Mouse (Mus musculus): ENCODE data around the gene Slit3.

- TF ChIP-seq POLR2A (IDR thresholded peaks at IDR 0.05; ENCODE audit: low read depth, low read length) (no peak), CTCF (IDR thresholded peaks at IDR 0.05; ENCODE audit: extremely low read depth, insufficient read length, insufficient replicate concordance, low read depth, low read length) (no peak)
Observed at GRCm38 (mm10) chr11:35325131-35325995, 204.3 kb downstream of the Slit3 start.
